Mouse (Mus musculus): Measurements from ENCODE around the gene Echs1. TPM values are rescaled to one million over a fixed set of nuclear protein-coding genes. Genes with fewer than 3 reads are reported as not detected.
"Not testable (repeated sequence)": the region's sequence is repeated elsewhere in the genome, so short reads cannot be mapped to it uniquely, and the experiment has no call there.

Gene Echs1
- polyA plus RNA-seq, 1 experiment from 2014 or later: 134 TPM

DNA sequence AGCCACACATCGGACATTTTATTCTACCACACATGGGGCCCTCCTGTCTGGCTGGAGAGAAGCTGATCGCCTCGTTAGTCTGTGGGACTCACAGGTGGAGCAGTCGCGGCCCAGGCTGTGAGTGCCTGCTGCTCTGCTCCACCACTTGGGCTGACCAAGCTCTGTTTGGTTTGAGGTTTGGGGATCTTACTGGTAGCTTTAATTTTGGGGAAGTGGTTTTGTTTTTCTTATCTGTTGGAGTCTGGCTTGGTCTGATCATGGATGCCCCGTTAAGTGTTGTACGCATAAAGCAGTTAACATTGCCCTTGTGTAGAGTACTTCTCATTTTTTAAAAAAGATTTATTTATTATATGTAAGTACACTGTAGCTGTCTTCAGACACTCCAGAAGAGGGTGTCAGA is 17.8 kb upstream of the Echs1 start:
- WGBS: 96% methylated on average over 7 of the region's 7 CpGs
- H3K36me3 ChIP-seq; H3K27ac ChIP-seq; H3K4me2 ChIP-seq (replicated peaks); H3K4me1 ChIP-seq; ATAC-seq (ENCODE audit: low FRiP score); H3K9ac ChIP-seq; H3K9me3 ChIP-seq (replicated peaks); H3K27me3 ChIP-seq; H3K4me3 ChIP-seq: not testable (repeated sequence)

- WGBS: 93% methylated on average over 7 of the region's 7 CpGs
- ATAC-seq (ENCODE audit: low FRiP score): not testable (repeated sequence)
These were observed 15.9 kb upstream of the Echs1 start for GRCm38 (mm10) chr7:140132184-140132583.

GRCm38 (mm10) chr7:140127911-140128310 is 11.6 kb upstream of the Echs1 start:
- Histone ChIP-seq H3K9ac (no peak overlapping the region), H3K36me3 (peaks cover 7% of the 10 kb centered on the region; the same call in 1 of the 2 replicates), H3K27me3 (no peaks in the 10 kb centered on the region), H3K4me3 (no peak overlapping the region), H3K27ac (no peak overlapping the region), H3K4me1 (peaks cover 5% of the 10 kb centered on the region; the same call in 1 of the 2 replicates), H3K4me2 (replicated peaks) (no peak overlapping the region), H3K9me3 (replicated peaks) (no peaks in the 10 kb centered on the region)
- no peak for ATAC-seq (ENCODE audit: low FRiP score)
- WGBS: 95% methylated on average over 2 of the region's 2 CpGs

More at GRCm38 (mm10) chr7:140132184-140132583, 15.9 kb upstream of the Echs1 start:
- H3K27ac ChIP-seq; H3K36me3 ChIP-seq; H3K9me3 ChIP-seq (replicated peaks); H3K27me3 ChIP-seq; H3K9ac ChIP-seq; H3K4me2 ChIP-seq (replicated peaks); H3K4me1 ChIP-seq; H3K4me3 ChIP-seq: not testable (repeated sequence)

DNA sequence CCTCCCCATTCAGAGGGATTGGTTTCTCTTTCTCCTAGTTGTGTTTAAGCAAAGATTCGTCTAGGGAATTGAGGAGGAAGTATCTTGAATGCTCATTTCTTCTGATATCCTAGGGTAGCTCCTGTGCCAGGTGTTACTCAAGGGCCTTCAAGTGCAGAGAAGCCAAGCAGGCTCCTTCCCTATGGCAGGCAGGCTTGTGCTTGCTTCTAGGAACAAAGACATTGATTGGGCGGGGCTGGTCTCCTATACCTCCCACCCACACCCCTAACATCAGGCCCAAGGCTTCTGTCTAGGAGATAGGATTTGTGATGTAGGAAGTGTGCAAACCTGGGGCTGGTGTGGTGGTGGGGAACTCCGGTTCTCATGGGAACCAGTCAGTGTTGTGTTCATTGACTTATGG is 10.7 kb upstream of the Echs1 start:
- WGBS: 92% methylated on average over 3 of the region's 3 CpGs
- Histone ChIP-seq H3K4me1 (peaks cover 5% of the 10 kb centered on the region; the same call in 1 of the 2 replicates), H3K27me3 (no peaks in the 10 kb centered on the region), H3K9ac (no peak overlapping the region), H3K9me3 (replicated peaks) (no peaks in the 10 kb centered on the region), H3K27ac (no peak overlapping the region), H3K4me2 (replicated peaks) (no peak overlapping the region), H3K36me3 (peaks cover 7% of the 10 kb centered on the region; the same call in 1 of the 2 replicates), H3K4me3 (no peak overlapping the region)
- ATAC-seq (ENCODE audit: low FRiP score): no peak

DNA sequence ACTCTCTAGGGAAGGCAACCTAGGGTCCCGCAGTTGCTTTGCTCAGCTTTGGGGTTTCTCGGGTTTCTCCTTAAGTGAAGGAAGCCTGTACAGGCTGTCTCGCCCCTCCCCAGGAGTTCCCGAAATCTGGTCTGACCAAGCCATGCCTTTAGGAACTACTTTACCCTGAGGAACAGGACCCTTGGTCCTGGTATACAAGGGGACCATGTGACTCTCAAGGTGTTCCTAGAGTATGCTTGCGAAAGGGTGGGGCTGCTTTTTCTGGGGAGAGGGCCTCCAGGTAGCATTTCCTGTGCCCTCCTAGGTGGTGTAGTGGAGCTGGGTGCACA is 9.7 kb upstream of the Echs1 start:
- no peaks in the 10 kb centered on the region for H3K27me3 ChIP-seq
- H3K4me1 ChIP-seq: peaks cover 5% of the 10 kb centered on the region; the same call in 1 of the 2 replicates
- peaks cover 7% of the 10 kb centered on the region; the same call in 1 of the 2 replicates for H3K36me3 ChIP-seq
- H3K4me2 ChIP-seq (replicated peaks): peak overlapping the region; percentile 88
- ATAC-seq (ENCODE audit: low FRiP score): no peak; the same call in 1 of the 2 replicates
- H3K9me3 ChIP-seq (replicated peaks): no peaks in the 10 kb centered on the region
- peak overlapping the region; percentile 41; the same call in 1 of the 2 replicates for H3K27ac ChIP-seq
- peak overlapping the region; percentile 71 for H3K4me3 ChIP-seq
- peak overlapping the region; percentile 84 for H3K9ac ChIP-seq
- 9% methylated on average over 5 of the region's 5 CpGs for WGBS

DNA sequence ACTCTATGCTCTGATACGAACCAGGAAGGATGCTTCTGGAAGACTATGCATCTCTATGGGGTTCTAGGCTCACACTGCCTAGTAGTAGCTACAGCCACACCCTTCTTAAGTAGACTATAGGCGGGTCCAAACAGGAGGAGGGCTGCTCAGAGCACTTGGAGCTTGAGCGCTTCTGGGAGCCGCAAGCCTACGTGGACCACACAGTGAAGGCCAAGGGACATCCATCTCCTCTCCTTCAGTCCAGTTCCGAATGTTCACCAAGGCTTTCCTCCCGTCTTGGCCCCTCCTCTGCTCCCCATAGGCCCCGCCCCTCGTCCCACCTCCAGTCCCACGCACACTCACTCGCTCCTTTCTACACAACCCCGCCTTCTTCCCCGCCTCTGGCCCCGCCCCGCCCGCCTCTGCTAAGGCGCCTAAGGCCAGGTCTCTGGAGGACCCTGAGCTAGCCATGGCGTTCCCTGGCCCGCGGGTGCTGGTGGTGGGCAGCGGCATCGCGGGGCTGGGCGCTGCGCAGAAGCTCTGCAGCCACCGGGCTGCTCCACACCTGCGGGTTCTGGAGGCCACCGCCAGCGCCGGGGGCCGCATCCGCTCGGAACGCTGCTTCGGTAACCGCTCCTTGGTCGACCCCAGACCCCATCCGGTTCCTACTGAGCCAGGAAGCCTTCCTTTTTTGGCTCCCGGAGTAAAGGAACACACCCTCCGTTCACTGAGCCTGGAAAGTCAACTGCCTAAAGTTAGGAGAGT is 9.2 kb upstream of the Echs1 start:
- H3K9ac ChIP-seq: peak overlapping the region; percentile 84
- no peaks in the 10 kb centered on the region for H3K27me3 ChIP-seq
- peaks cover 5% of the 10 kb centered on the region; the same call in 1 of the 2 replicates for H3K4me1 ChIP-seq
- peak; percentile 97 for ATAC-seq (ENCODE audit: low FRiP score)
- no peaks in the 10 kb centered on the region for H3K9me3 ChIP-seq (replicated peaks)
- WGBS: under 1% methylated on average over 40 of the region's 40 CpGs
- H3K27ac ChIP-seq: peak overlapping the region; percentile 41; the same call in 1 of the 2 replicates
- H3K36me3 ChIP-seq: peaks cover 7% of the 10 kb centered on the region; the same call in 1 of the 2 replicates
- peak overlapping the region; percentile 71 for H3K4me3 ChIP-seq
- H3K4me2 ChIP-seq (replicated peaks): peak overlapping the region; percentile 88

DNA sequence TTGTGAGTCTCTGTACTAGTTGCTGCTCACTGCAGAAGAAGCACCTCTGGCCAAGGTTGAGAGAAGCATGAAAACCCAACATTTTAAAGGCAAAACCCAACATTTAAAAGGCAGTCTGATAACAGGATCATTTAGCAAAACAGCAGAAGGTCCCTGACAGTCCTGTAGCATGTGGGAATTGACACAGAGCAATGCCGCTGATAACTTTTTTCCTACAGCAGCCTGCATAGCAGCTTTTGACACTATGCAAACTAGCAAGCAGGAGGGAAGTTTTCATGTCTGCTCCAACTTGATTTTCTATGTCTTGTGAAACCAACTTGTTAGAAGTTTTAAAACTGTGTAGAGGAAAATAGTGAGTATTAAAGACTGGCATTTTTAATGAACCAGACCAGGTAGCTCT is 8.1 kb upstream of the Echs1 start:
- Histone ChIP-seq H3K9ac (no peak overlapping the region), H3K36me3 (no peaks in the 10 kb centered on the region), H3K4me2 (replicated peaks) (no peak overlapping the region), H3K4me1 (peaks cover 5% of the 10 kb centered on the region; the same call in 1 of the 2 replicates), H3K9me3 (replicated peaks) (no peaks in the 10 kb centered on the region), H3K27ac (no peak overlapping the region), H3K27me3 (no peaks in the 10 kb centered on the region), H3K4me3 (no peak overlapping the region)
- ATAC-seq (ENCODE audit: low FRiP score): no peak
- 95% methylated on average over 1 of the region's 1 CpGs for WGBS

DNA sequence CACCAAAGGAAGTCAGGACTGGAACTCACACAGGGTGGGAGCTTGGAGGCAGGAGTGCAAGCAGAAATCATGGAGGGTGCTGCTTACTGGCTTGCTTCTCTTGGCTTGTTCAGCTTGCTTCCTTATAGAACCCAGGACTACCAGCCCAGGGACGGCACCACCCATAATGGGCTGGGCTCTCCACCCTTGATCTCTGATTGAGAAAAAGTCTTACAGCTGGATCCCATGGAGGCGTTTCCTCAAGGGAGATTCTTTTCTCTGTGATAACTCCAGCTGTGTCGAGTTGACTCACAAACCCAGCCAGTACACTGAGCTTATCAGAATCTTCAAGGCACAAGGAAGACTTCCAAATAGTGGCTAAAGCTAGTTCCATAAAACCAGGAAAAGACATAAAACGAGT is 6.5 kb upstream of the Echs1 start:
- Histone ChIP-seq H3K4me1 (peaks cover 5% of the 10 kb centered on the region; the same call in 1 of the 2 replicates), H3K4me2 (replicated peaks) (no peak overlapping the region), H3K36me3 (no peaks in the 10 kb centered on the region), H3K9me3 (replicated peaks) (no peaks in the 10 kb centered on the region), H3K27me3 (no peaks in the 10 kb centered on the region), H3K4me3 (no peak overlapping the region), H3K9ac (no peak overlapping the region), H3K27ac (no peak overlapping the region)
- no peak for ATAC-seq (ENCODE audit: low FRiP score)
- WGBS: 39% methylated on average over 4 of the region's 4 CpGs

DNA sequence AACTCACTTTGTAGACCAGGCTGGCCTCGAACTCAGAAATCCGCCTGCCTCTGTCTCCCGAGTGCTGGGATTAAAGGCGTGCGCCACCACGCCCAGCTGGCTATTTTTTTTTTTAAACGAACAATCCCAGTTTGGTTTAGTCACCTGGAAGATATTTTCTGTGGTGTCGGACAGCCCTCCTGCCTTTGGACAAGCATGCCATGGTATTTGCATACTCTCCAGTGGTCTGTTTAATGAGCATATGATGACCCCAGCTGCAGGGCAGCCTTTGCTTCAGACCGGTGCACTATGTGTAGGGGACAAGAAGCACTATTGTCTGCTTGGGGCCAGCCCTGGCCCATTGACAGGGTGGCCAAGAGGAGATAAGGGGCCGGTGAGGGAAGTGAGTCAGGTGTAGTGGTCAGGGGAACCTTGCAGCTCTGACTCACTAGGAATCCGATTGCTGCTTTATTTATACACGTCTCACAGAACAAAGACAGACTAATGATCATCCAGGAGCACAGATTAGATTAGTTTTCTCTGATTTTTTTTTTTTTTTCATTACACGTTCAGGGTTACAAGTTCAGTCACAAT is 5.1 kb upstream of the Echs1 start:
- H3K9me3 ChIP-seq (replicated peaks): no peaks in the 10 kb centered on the region
- no peaks in the 10 kb centered on the region for H3K27me3 ChIP-seq
- H3K36me3 ChIP-seq: no peaks in the 10 kb centered on the region
- no peak overlapping the region for H3K4me2 ChIP-seq (replicated peaks)
- H3K9ac ChIP-seq: no peak overlapping the region
- no peak overlapping the region for H3K27ac ChIP-seq
- ATAC-seq (ENCODE audit: low FRiP score): no peak
- H3K4me3 ChIP-seq: no peak overlapping the region
- 73% methylated on average over 13 of the region's 13 CpGs for WGBS
- peaks cover 8% of the 10 kb centered on the region for H3K4me1 ChIP-seq

GRCm38 (mm10) chr7:140120484-140120883 is 4.2 kb upstream of the Echs1 start:
- no peak overlapping the region for H3K9ac ChIP-seq
- peaks cover 10% of the 10 kb centered on the region for H3K4me1 ChIP-seq
- H3K4me2 ChIP-seq (replicated peaks): no peak overlapping the region
- no peak overlapping the region for H3K27ac ChIP-seq
- no peak for ATAC-seq (ENCODE audit: low FRiP score)
- H3K9me3 ChIP-seq (replicated peaks): no peaks in the 10 kb centered on the region
- no peaks in the 10 kb centered on the region for H3K27me3 ChIP-seq
- 88% methylated on average over 2 of the region's 2 CpGs for WGBS
- H3K4me3 ChIP-seq: no peak overlapping the region
- no peaks in the 10 kb centered on the region for H3K36me3 ChIP-seq

GRCm38 (mm10) chr7:140115583-140116328 is 520 bp downstream of the Echs1 start, which contains the start of gene Paox:
Paox (plus strand) TSS chr7:140115799.
- H3K4me3 ChIP-seq: peak within 1 kb of the TSS; percentile 60

GRCm38 (mm10) chr7:140111943-140112342 is 4.3 kb downstream of the Echs1 start:
- 59% methylated on average over 3 of the region's 3 CpGs for WGBS
- H3K4me2 ChIP-seq (replicated peaks): no peak overlapping the region
- H3K4me1 ChIP-seq: peaks cover 6% of the 10 kb centered on the region
- H3K27ac ChIP-seq: no peak overlapping the region
- H3K36me3 ChIP-seq: peaks cover 57% of the 10 kb centered on the region
- H3K9ac ChIP-seq: no peak overlapping the region
- no peaks in the 10 kb centered on the region for H3K27me3 ChIP-seq
- ATAC-seq (ENCODE audit: low FRiP score): no peak
- no peaks in the 10 kb centered on the region for H3K9me3 ChIP-seq (replicated peaks)
- H3K4me3 ChIP-seq: no peak overlapping the region

More at GRCm38 (mm10) chr7:140115583-140116328, 520 bp downstream of the Echs1 start, which contains the start of gene Paox:
- 3% methylated on average over 23 of the region's 23 CpGs for WGBS
- H3K9me3 ChIP-seq (replicated peaks): no peaks in the 10 kb centered on the region
- peaks cover 10% of the 10 kb centered on the region for H3K4me1 ChIP-seq
- peak within 1 kb of the TSS; percentile 90 for H3K4me2 ChIP-seq (replicated peaks)
- peak; percentile 73 for ATAC-seq (ENCODE audit: low FRiP score)
- H3K9ac ChIP-seq: peak within 1 kb of the TSS; percentile 73
- H3K27me3 ChIP-seq: no peaks in the 10 kb centered on the region
- peaks cover 21% of the 10 kb centered on the region for H3K36me3 ChIP-seq
- peak within 1 kb of the TSS; percentile 81 for H3K27ac ChIP-seq

Data from hindbrain, embryonic 12.5 days (tissue).